Mouse (Mus musculus) liver, embryonic 12.5 days (tissue): Measurements from ENCODE around the gene Hhat. TPM values are rescaled to one million over a fixed set of nuclear protein-coding genes. Genes with fewer than 3 reads are reported as not detected.

Experiments
- ATAC-seq: fragments of 200-750 bp; cut with Nextera tagmentation; 2 replicates; pipeline ENCODE4 v1.8.0; 2017; ENCODE audit warnings: moderate number of reproducible peaks, mild to moderate bottlenecking, moderate library complexity
- H3K27ac ChIP-seq: fragments of 300-500 bp; sonication (generic); 2 replicates; pipeline ENCODE4 v1.5.1; 2016; ENCODE audit warnings: mild to moderate bottlenecking
- H3K27me3 ChIP-seq: fragments of 300-500 bp; sonication (generic); replicated peaks from 2 replicates; pipeline ENCODE4 v1.6.1; 2016; ENCODE audit warnings: mild to moderate bottlenecking, moderate library complexity
- H3K36me3 ChIP-seq: fragments of 300-500 bp; sonication (generic); 2 replicates; pipeline ENCODE4 v1.6.1; 2016; ENCODE audit warnings: mild to moderate bottlenecking, moderate library complexity
- H3K4me1 ChIP-seq: fragments of 300-500 bp; sonication (generic); 2 replicates; pipeline ENCODE4 v1.6.1; 2016
- H3K4me2 ChIP-seq: fragments of 300-500 bp; sonication (generic); 2 replicates; pipeline ENCODE4 v1.6.1; 2016; ENCODE audit warnings: mild to moderate bottlenecking, moderate library complexity
- H3K4me3 ChIP-seq: fragments of 300-500 bp; sonication (generic); 2 replicates; pipeline ENCODE4 v1.5.1; 2016; ENCODE audit warnings: mild to moderate bottlenecking, moderate library complexity
- H3K9ac ChIP-seq: fragments of 300-500 bp; sonication (generic); 2 replicates; pipeline ENCODE4 v1.6.1; 2016; ENCODE audit warnings: mild to moderate bottlenecking, moderate library complexity
- H3K9me3 ChIP-seq: fragments of 300-500 bp; sonication (generic); replicated peaks from 2 replicates; pipeline ENCODE4 v1.6.1; 2016; ENCODE audit warnings: mild to moderate bottlenecking, moderate library complexity
- WGBS: fragments of 180-500 bp; shearing (Covaris S2); methylation state at CpG from one replicate; pipeline ENCODE4 v1.1.7; 2016; ENCODE audit not compliant: insufficient replicate concordance; 5-methylcytosine and 5-hydroxymethylcytosine counted together
- polyA plus RNA-seq: library from polyadenylated mRNA; unstranded; fragments of >200 nt; fragmentation: Nextera tagmentation; extraction: Ambion mirVana; gene quantifications from 2 replicates; pipeline ENCODE4 v1.2.1, GENCODE M21; 2016

The Hhat gene
- polyA plus RNA-seq, 1 experiment from 2014 or later: 2.1 TPM

GRCm38 (mm10) chr1:192752659-192753601 is 18.1 kb downstream of the Hhat start:
- no peak for ATAC-seq
- 18% methylated on average over 8 of the region's 8 CpGs for WGBS
- H3K4me3 ChIP-seq: no peak overlapping the region; the same call in 1 of the 2 replicates
- no peaks in the 10 kb centered on the region for H3K36me3 ChIP-seq
- no peaks in the 10 kb centered on the region for H3K9me3 ChIP-seq
- no peak overlapping the region for H3K27ac ChIP-seq
- H3K27me3 ChIP-seq: no peaks in the 10 kb centered on the region
- peak overlapping the region; percentile 28 for H3K4me2 ChIP-seq
- H3K9ac ChIP-seq: no peak overlapping the region
- peaks cover 12% of the 10 kb centered on the region; the same call in 1 of the 2 replicates for H3K4me1 ChIP-seq

- WGBS: 57% methylated on average over 4 of the region's 4 CpGs
Observed at GRCm38 (mm10) chr1:192750042-192750437, 21.0 kb downstream of the Hhat start.

GRCm38 (mm10) chr1:192749270-192750041 is 21.6 kb downstream of the Hhat start:
- no peak overlapping the region for H3K9ac ChIP-seq
- H3K27ac ChIP-seq: no peak overlapping the region
- H3K4me3 ChIP-seq: no peak overlapping the region
- no peak overlapping the region for H3K4me2 ChIP-seq
- H3K27me3 ChIP-seq: no peaks in the 10 kb centered on the region
- peaks cover 21% of the 10 kb centered on the region for H3K4me1 ChIP-seq
- H3K9me3 ChIP-seq: no peaks in the 10 kb centered on the region
- 73% methylated on average over 6 of the region's 6 CpGs for WGBS
- no peaks in the 10 kb centered on the region for H3K36me3 ChIP-seq
- no peak for ATAC-seq

More at GRCm38 (mm10) chr1:192750042-192750437, 21.0 kb downstream of the Hhat start:
- Histone ChIP-seq H3K36me3 (no peaks in the 10 kb centered on the region), H3K9ac (no peak overlapping the region), H3K27me3 (no peaks in the 10 kb centered on the region), H3K4me3 (no peak overlapping the region), H3K4me2 (no peak overlapping the region), H3K4me1 (peaks cover 21% of the 10 kb centered on the region), H3K9me3 (no peaks in the 10 kb centered on the region), H3K27ac (no peak overlapping the region)
- ATAC-seq: no peak

GRCm38 (mm10) chr1:192746201-192746600 is 24.8 kb downstream of the Hhat start:
- Histone ChIP-seq H3K27ac (peak overlapping the region; percentile 7; the same call in 1 of the 2 replicates), H3K9me3 (no peaks in the 10 kb centered on the region), H3K36me3 (no peaks in the 10 kb centered on the region), H3K4me3 (no peak overlapping the region), H3K27me3 (no peaks in the 10 kb centered on the region), H3K9ac (peak overlapping the region; percentile 42; the same call in 1 of the 2 replicates), H3K4me2 (no peak overlapping the region), H3K4me1 (peaks cover 15% of the 10 kb centered on the region)
- ATAC-seq: no peak
- 54% methylated on average over 6 of the region's 6 CpGs for WGBS

- Histone ChIP-seq H3K9ac (peak overlapping the region; percentile 42), H3K27me3 (no peaks in the 10 kb centered on the region), H3K27ac (peak overlapping the region; percentile 38), H3K36me3 (no peaks in the 10 kb centered on the region), H3K9me3 (no peaks in the 10 kb centered on the region), H3K4me1 (peaks cover 15% of the 10 kb centered on the region), H3K4me3 (no peak overlapping the region), H3K4me2 (no peak overlapping the region)
- ATAC-seq: peak; percentile 85
- 3% methylated on average over 16 of the region's 16 CpGs for WGBS
Observed at GRCm38 (mm10) chr1:192745240-192746101, 25.6 kb downstream of the Hhat start.

GRCm38 (mm10) chr1:192744880-192745239 is 26.2 kb downstream of the Hhat start:
- H3K4me2 ChIP-seq: no peak overlapping the region
- no peak for ATAC-seq

GRCm38 (mm10) chr1:192742394-192743251 is 28.4 kb downstream of the Hhat start:
- no peak for ATAC-seq
- no peaks in the 10 kb centered on the region for H3K27me3 ChIP-seq
- no peak overlapping the region for H3K27ac ChIP-seq
- no peaks in the 10 kb centered on the region for H3K9me3 ChIP-seq
- no peak overlapping the region for H3K4me3 ChIP-seq
- H3K9ac ChIP-seq: no peak overlapping the region
- WGBS: 65% methylated on average over 7 of the region's 7 CpGs
- no peak overlapping the region for H3K4me2 ChIP-seq
- no peaks in the 10 kb centered on the region for H3K36me3 ChIP-seq
- H3K4me1 ChIP-seq: peaks cover 18% of the 10 kb centered on the region

More at GRCm38 (mm10) chr1:192744880-192745239, 26.2 kb downstream of the Hhat start:
- Histone ChIP-seq H3K36me3 (no peaks in the 10 kb centered on the region), H3K27me3 (no peaks in the 10 kb centered on the region), H3K9me3 (no peaks in the 10 kb centered on the region), H3K4me1 (peaks cover 18% of the 10 kb centered on the region), H3K9ac (no peak overlapping the region), H3K27ac (no peak overlapping the region), H3K4me3 (no peak overlapping the region)
- 62% methylated on average over 3 of the region's 3 CpGs for WGBS

GRCm38 (mm10) chr1:192741896-192742295 is 29.1 kb downstream of the Hhat start:
- Histone ChIP-seq H3K9ac (no peak overlapping the region), H3K27ac (no peak overlapping the region), H3K36me3 (no peaks in the 10 kb centered on the region), H3K4me1 (peaks cover 18% of the 10 kb centered on the region), H3K9me3 (no peaks in the 10 kb centered on the region), H3K27me3 (no peaks in the 10 kb centered on the region), H3K4me3 (no peak overlapping the region), H3K4me2 (no peak overlapping the region)
- 76% methylated on average over 2 of the region's 2 CpGs for WGBS
- no peak for ATAC-seq

GRCm38 (mm10) chr1:192736524-192736923 is 34.5 kb downstream of the Hhat start:
- H3K9me3 ChIP-seq: no peaks in the 10 kb centered on the region
- H3K4me3 ChIP-seq: no peak overlapping the region
- ATAC-seq: no peak

GRCm38 (mm10) chr1:192736002-192736426 is 35.0 kb downstream of the Hhat start:
- 0 out of 2 replicates have a peak, but pooled peaks cover 3% of the 10 kb centered on the region for H3K4me1 ChIP-seq
- H3K4me3 ChIP-seq: no peak overlapping the region
- H3K9ac ChIP-seq: no peak overlapping the region
- H3K27ac ChIP-seq: no peak overlapping the region
- 47% methylated on average over 9 of the region's 9 CpGs for WGBS
- no peak overlapping the region for H3K4me2 ChIP-seq
- no peaks in the 10 kb centered on the region for H3K36me3 ChIP-seq
- ATAC-seq: no peak
- H3K27me3 ChIP-seq: no peaks in the 10 kb centered on the region
- H3K9me3 ChIP-seq: no peaks in the 10 kb centered on the region

More at GRCm38 (mm10) chr1:192736524-192736923, 34.5 kb downstream of the Hhat start:
- Histone ChIP-seq H3K9ac (no peak overlapping the region), H3K4me2 (no peak overlapping the region), H3K4me1 (0 out of 2 replicates have a peak, but pooled peaks cover 3% of the 10 kb centered on the region), H3K27ac (no peak overlapping the region), H3K36me3 (no peaks in the 10 kb centered on the region), H3K27me3 (no peaks in the 10 kb centered on the region)
- 59% methylated on average over 3 of the region's 3 CpGs for WGBS
